Mouse (Mus musculus): ENCODE measurements around the gene Ifi27l2a.

Ifi27l2a gene

GRCm38 (mm10) chr12:103425729-103426470, 17.6 kb downstream of the Ifi27l2a start, which contains the start of gene Ddx24:
Gene Ddx24 (minus strand): TSS chr12:103425830.
- DNase-seq (ENCODE audit: low spot score), result peak; percentile 100

DNA sequence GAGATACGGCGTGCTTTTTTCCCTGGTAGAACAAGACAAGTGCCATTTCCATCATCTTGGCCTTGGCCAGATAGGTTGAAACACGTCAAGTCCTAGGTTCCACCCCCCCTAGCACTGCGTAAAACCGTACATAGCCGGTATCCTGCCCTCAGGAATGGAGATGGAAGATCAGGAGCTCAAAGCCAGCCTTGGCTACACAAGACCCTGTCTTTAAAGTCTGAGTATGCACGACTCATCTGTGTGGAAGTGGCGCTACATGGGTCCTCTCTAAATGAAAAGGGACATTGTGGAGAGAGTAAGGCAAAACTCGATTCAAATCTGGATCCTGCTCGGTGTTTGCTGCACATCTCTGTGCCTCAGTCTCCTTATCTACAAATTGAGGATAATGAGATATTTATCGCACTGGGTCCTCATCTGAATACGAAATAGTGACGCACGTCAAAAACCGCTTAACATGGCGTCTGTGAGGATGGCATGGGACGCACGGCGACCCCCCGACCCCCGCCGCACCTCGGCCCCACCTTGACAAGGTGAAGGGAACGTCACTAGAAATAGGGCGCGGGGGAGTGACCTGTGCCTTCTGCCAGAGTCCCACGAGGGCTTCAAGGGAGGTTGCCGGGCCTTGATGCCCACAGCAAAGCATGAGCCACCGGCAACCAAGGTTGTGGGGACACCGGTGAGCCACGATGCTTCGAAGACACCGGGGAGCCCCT, 18.3 kb downstream of the Ifi27l2a start:
- no peak for DNase-seq (ENCODE audit: low spot score)

GRCm38 (mm10) chr12:103408144-103408543, 35.3 kb downstream of the Ifi27l2a start:
- no peak for DNase-seq (ENCODE audit: low spot score)

GRCm38 (mm10) chr12:103407720-103408119, 35.8 kb downstream of the Ifi27l2a start, which contains the start of gene 9330161L09Rik:
Gene 9330161L09Rik (minus strand): TSS chr12:103407820.
- no peak for DNase-seq (ENCODE audit: low spot score)

DNA sequence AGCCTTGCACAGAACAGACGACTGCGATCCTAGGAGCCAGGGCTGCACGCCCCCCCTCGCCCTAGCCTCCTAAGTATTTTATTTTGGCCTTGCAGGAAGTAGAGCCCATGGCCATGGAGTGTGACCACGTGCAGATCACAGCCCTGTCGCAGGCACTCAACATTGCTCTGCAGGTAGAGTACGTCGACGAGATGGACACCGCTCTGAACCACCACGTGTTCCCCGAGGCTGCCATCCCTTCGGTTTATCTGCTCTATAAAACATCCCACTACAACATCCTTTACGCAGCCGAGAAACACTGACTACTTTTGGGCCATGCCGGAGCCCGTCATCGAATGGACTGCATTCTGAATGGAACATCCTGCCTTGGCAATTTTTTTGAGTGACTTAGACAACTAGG, 39.3 kb downstream of the Ifi27l2a start:
- DNase-seq (ENCODE audit: low spot score), result no peak

DNA sequence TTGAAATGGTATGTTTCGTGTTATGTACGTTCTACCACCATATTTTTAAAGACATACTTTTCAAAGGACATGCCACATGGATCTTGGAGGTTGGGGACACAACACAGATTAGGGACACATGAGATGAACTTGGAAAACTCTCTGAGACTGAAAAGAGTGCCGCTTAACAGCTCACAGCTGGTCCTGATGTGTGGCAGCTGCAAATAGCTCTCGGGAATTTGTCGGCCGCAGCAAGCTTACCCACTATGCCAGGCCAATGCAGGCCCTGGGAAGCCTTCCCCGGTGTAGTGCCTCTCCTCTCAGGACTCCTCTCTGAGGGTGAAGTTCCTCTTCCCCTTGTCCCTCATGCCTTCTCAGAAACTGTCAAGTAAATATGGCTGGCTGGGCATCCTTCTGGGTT, 46.7 kb downstream of the Ifi27l2a start:
- DNase-seq (ENCODE audit: low spot score), result no peak

DNA sequence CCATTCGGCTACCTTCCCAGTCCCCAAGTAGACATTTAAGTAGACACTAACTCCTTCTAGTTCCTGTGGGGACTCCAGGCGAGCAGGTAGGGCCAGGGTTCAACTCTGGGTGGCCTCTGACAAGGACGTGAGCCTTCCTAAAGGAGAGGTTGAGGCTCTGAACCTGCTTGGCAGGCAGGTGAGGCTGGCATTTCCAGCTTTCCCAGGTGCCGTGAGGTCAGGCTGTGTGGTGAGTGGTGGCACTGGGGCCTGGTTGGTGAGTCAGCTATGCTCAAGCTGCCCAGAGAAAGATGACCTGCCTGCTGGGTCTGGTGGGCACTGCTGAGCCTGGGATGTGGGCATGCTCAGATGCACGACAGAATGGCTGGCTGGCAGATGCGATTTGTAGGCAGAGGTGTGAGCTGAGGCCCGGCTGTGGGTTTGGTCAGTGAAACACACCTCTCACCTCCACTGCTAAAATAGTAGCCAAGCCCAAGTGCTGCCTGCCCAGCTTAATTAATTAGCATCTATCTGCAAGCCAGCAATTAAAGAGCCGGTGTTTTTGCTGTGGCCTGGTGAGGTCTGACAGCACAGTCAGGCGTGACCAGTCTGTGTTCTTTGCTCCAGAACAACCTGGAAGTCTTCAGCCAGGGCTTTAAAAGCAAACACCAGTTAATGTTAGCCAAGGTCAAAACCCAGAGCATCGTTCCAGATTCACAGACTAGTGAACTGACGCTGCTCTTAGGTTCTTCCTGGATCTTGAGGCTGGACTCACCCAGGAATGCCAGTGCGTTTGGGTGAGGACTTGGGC, 47.8 kb downstream of the Ifi27l2a start:
- no peak for DNase-seq (ENCODE audit: low spot score)

- DNase-seq (ENCODE audit: low spot score), result no peak
Observed at GRCm38 (mm10) chr12:103393528-103393927, 50.0 kb downstream of the Ifi27l2a start.
